Mouse (Mus musculus): ENCODE data around the gene Ticam1.

The Ticam1 gene

DNA sequence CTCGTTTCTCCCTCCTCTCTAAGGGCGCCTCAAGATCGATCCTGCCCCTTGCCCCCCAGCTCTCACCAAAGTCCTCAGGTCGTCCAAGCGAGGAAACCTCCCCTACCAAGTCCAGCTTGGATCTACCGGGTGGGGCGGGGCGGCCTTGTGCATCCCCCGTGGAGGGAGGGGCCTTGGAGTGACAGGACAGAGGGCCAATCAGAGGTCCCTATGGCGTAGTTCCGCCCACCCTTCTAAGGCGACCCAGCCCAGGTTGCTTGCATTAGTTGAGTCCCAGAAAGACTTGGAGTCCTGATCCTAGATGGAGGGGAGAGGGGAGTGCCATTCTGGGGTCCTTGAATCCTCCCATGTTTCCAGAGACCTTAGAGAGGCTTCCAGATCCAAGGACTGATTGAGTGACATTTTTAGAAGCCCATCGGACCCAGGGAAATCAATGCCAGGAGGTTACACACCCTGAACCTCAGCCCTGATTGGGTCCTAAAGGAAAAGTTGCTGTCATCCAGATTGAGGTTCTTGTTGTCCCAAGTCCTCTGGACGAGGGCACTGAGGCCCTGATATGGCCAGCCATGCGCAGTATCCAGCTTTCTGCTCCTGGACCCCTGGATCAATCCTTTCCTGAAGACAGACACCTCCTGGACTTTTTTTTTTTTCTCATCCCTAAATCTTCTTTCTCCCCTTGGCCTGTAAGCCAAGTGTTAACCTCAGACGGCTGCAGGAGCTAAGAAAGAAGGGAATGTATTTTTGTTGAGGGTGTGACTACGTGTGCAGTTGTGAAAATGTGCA is 14.0 kb upstream of the Ticam1 start:
- peak; percentile 95 for DNase-seq (ENCODE audit: inconsistent ontology term)

- DNase-seq (ENCODE audit: inconsistent ontology term): peak; percentile 58
Observed at GRCm38 (mm10) chr17:56289371-56290331, 13.1 kb upstream of the Ticam1 start.

DNA sequence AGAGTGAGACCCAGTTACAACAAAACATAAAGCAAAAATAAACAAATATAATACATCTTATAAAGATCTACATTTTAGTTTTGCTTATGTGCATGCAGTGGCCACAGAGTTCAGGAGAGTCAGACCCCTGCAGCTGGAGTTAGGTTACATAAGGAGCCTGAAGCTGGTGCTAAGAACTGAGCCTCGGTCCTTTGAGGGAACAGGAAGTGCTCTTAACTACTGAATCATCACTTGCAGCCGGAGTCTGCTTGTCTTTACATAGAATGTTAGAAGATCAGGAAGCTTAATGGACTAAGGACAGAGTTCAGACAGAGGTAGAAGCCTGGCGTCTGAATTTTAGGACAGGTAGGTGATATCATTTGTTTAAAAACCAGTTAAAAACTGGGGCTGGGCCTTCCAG is 12.3 kb upstream of the Ticam1 start:
- DNase-seq (ENCODE audit: inconsistent ontology term): no peak

GRCm38 (mm10) chr17:56287830-56288229 is 11.2 kb upstream of the Ticam1 start:
- no peak for DNase-seq (ENCODE audit: inconsistent ontology term)

DNA sequence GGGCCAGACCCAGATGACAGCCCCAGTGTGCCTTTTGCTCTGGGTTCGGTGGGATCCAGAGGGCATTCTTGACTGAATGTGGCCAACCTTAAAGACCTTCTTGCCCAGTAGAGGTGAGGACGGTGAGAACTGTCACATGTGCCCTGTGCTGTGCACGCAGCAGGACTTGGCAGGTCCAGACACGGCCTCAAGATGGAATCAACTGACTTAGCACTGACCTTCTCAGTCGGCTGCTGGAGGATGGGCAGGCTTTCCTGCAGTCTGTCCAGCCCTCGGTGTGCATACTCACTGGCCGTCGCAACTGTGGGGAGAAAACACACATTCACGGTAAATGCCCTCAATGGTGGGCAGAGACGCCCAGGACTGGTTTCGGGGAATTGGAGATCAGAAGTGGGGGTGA is 9.4 kb upstream of the Ticam1 start:
- no peak for DNase-seq (ENCODE audit: inconsistent ontology term)

- DNase-seq (ENCODE audit: inconsistent ontology term): no peak
Observed at GRCm38 (mm10) chr17:56283316-56283715, 6.7 kb upstream of the Ticam1 start.

GRCm38 (mm10) chr17:56282802-56283201 is 6.2 kb upstream of the Ticam1 start:
- no peak for DNase-seq (ENCODE audit: inconsistent ontology term)

DNA sequence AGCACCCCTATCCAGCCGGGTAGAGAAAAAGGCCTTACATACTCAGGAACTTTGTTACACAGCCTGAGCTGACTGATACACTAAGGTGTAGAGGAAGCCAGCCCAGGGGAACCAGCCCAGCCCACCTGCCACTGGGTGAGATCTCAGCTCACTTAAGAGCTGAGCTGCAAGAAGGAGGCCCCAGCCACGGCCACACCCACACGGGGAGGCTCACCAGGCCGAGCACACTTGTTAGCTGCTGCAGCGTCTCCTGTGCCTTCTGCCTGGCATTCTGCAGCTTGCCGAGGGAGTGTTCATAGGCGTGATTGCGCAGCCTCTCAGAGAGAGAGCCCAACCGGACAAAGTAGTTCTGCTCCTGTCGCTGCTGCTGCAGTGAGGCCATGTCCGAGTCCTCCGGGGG is 4.6 kb upstream of the Ticam1 start:
- DNase-seq (ENCODE audit: inconsistent ontology term): no peak

GRCm38 (mm10) chr17:56279481-56280155 is 3.0 kb upstream of the Ticam1 start:
- no peak for DNase-seq (ENCODE audit: inconsistent ontology term)

- DNase-seq (ENCODE audit: inconsistent ontology term): no peak
Observed at GRCm38 (mm10) chr17:56278340-56278739, 1.8 kb upstream of the Ticam1 start.

DNA sequence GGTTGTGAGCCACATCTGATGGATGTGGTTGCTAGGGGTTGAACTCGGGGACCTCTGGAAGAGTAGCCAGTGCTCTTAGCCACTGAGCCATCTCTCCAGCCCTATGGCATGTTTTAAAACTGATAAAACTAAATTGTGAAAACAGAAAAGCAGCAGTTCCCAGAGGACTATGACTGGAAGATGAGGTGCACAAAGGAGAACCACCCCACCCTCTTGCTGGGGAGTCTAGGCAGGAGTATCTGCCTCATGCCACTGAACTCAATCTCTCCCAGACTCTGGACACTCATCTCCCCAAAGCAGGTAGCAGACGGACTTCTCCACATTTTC is 944 bp upstream of the Ticam1 start:
- no peak for DNase-seq (ENCODE audit: inconsistent ontology term)

DNA sequence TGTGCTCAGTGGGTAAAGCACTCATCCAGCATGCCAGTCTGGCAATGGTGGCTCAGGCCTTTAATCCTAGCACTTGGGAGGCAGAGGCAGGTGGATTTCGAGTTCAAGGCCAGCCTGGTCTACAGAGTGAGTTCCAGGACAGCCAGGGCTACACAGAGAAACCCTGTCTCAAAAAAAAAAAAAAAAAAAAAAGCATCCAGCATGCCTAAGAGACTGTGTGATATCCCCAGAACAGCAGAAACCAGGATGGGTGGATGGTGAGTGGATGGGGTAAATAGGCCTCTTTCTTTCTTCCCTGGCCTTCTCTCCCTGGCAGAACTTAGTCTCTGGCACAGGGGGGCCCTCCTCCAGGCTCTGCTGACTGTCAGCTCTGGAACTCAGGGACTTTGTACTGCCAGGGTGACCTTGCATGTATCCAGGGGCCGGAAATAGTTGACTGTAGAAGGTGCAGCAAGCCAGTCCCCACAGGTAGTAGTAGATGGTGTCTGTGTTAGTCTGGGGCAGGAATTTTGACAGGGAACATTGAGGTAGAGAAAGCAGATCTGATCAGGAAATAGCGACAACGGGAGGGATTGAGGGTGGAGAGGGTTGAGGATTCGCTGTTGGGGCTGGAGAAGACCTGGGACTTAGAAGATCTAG is 625 bp downstream of the Ticam1 start:
- DNase-seq (ENCODE audit: inconsistent ontology term): peak; percentile 34

DNA sequence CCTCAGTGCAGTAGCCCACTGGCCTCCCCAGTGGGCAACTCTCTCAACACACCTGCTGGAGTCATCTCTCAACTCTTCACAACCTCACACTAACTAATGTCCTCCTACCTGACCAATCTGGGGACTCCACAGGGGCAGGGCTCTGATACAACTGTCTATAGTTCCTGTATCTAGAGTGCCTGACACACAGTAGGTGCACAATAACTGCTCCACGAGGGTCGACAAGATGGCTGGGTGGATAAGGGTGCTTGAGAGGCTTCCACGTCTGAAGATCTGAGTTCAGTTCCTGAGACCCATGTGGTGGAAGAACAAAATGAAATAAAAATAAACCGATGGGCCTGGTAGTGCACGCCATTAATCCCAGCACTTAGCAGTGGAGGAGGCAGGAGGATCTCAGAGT is 2.6 kb downstream of the Ticam1 start:
- no peak for DNase-seq (ENCODE audit: inconsistent ontology term)

DNA sequence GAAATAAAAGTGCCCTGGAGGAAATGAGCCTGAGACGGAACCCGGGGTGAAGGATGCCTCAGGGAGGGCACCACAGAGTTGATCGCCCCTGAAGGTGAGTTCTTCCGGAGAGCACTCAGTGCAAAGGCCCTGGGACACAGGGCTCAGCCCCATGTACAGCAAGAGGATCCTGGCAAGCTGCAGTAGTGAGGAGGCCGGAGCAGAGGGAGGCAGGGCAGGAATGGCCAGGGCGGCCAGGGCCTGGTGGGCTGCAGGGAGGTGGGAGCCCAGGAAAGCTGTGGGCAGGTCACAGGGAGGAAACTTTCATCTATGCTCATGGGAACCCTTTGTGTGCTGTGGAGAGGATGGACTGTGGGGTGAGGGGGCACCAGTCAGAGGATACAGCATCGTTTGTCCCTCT is 3.1 kb downstream of the Ticam1 start:
- no peak for DNase-seq (ENCODE audit: inconsistent ontology term)

DNA sequence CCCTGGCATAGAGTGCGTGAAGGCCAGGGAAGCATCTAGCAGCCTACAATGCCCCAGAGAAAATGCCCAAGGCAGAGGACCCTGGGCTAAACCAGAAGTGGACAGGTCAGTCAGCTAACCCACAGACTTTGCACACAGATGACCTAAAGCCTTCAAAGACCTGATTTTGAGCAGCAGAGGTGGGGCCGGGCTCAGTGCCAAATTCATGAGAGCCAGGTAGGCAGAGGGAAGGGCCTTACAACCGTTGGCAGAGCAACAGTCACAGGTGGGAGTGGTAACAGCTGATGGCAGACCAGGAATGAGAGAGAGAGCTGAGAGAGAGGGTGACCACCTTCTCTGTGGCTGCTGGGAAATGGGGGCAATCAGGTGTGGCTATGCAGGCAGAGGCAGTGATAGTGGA is 3.9 kb downstream of the Ticam1 start:
- no peak for DNase-seq (ENCODE audit: inconsistent ontology term)

- no peak for DNase-seq (ENCODE audit: inconsistent ontology term)
Observed at GRCm38 (mm10) chr17:56271609-56272253, 4.9 kb downstream of the Ticam1 start.

GRCm38 (mm10) chr17:56269741-56270140 is 6.8 kb downstream of the Ticam1 start:
- DNase-seq (ENCODE audit: inconsistent ontology term): no peak

- DNase-seq (ENCODE audit: inconsistent ontology term): peak; percentile 81
Observed at GRCm38 (mm10) chr17:56269153-56269630, 7.4 kb downstream of the Ticam1 start.

DNA sequence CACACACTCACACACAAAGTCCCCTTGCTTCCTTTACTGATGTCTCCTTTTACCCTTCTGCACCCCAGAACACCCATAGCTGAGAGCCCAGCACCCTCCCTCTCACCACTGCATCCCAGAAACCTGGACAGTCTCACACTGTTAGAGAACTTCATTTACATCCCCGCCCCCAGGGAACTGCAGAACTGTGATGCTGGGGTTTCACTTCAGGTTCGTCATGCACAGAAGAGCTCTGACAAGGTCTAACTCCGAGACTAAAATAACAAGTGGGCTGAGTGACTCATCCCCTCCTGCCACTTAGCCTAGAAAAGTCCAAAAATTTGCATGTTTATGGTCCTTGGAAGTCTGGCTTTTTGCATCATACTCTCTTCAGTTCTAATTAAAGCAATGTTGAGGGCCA is 10.3 kb downstream of the Ticam1 start:
- peak; percentile 27 for DNase-seq (ENCODE audit: inconsistent ontology term)

GRCm38 (mm10) chr17:56265869-56266268 is 10.7 kb downstream of the Ticam1 start:
- DNase-seq (ENCODE audit: inconsistent ontology term): peak; percentile 23

GRCm38 (mm10) chr17:56265011-56265410 is 11.6 kb downstream of the Ticam1 start:
- DNase-seq (ENCODE audit: inconsistent ontology term): no peak
